Mouse (Mus musculus) midbrain, embryonic 15.5 days (tissue): Measurements from ENCODE around the gene Tuba1c. TPM values are rescaled to one million over a fixed set of nuclear protein-coding genes. Genes with fewer than 3 reads are reported as not detected.

Experiments used
- ATAC-seq: fragments of 200-750 bp; cut with Nextera tagmentation; replicated peaks from 2 replicates; pipeline ENCODE4 v1.8.0; 2017; ENCODE audit warnings: moderate TSS enrichment
- H3K27ac ChIP-seq: fragments of 300-500 bp; sonication (generic); 2 replicates; pipeline ENCODE4 v1.5.1; 2015; ENCODE audit warnings: mild to moderate bottlenecking, inconsistent platforms
- H3K27me3 ChIP-seq: fragments of 300-500 bp; sonication (generic); replicated peaks from 2 replicates; pipeline ENCODE4 v1.6.1; 2015; ENCODE audit warnings: inconsistent platforms
- H3K36me3 ChIP-seq: fragments of 300-500 bp; sonication (generic); replicated peaks from 2 replicates; pipeline ENCODE4 v1.6.1; 2015; ENCODE audit warnings: inconsistent platforms
- H3K4me1 ChIP-seq: fragments of 300-500 bp; sonication (generic); 2 replicates; pipeline ENCODE4 v1.6.1; 2015; ENCODE audit warnings: inconsistent platforms
- H3K4me2 ChIP-seq: fragments of 300-500 bp; sonication (generic); 2 replicates; pipeline ENCODE4 v1.6.1; 2015; ENCODE audit warnings: inconsistent platforms, mild to moderate bottlenecking, moderate library complexity
- H3K4me3 ChIP-seq: fragments of 300-500 bp; sonication (generic); 2 replicates; pipeline ENCODE4 v1.5.1; 2015; ENCODE audit warnings: mild to moderate bottlenecking, inconsistent platforms
- H3K9ac ChIP-seq: fragments of 300-500 bp; sonication (generic); 2 replicates; pipeline ENCODE4 v1.6.1; 2015; ENCODE audit warnings: mild to moderate bottlenecking, inconsistent platforms
- H3K9me3 ChIP-seq: fragments of 300-500 bp; sonication (generic); 2 replicates; pipeline ENCODE4 v1.6.1; 2016; ENCODE audit warnings: inconsistent platforms
- WGBS: fragments of 180-500 bp; shearing (Covaris S2); methylation state at CpG from one replicate; pipeline ENCODE4 v1.1.7; 2015; ENCODE audit warnings: mixed read lengths; 5-methylcytosine and 5-hydroxymethylcytosine counted together
- polyA plus RNA-seq: library from polyadenylated mRNA; unstranded; fragments of >200 nt; fragmentation: Nextera tagmentation; extraction: Ambion mirVana; gene quantifications from 2 replicates; pipeline ENCODE4 v1.2.1, GENCODE M21; 2015

Gene Tuba1c
- 16.4 and 20.5 TPM in 2 replicates for polyA plus RNA-seq

DNA sequence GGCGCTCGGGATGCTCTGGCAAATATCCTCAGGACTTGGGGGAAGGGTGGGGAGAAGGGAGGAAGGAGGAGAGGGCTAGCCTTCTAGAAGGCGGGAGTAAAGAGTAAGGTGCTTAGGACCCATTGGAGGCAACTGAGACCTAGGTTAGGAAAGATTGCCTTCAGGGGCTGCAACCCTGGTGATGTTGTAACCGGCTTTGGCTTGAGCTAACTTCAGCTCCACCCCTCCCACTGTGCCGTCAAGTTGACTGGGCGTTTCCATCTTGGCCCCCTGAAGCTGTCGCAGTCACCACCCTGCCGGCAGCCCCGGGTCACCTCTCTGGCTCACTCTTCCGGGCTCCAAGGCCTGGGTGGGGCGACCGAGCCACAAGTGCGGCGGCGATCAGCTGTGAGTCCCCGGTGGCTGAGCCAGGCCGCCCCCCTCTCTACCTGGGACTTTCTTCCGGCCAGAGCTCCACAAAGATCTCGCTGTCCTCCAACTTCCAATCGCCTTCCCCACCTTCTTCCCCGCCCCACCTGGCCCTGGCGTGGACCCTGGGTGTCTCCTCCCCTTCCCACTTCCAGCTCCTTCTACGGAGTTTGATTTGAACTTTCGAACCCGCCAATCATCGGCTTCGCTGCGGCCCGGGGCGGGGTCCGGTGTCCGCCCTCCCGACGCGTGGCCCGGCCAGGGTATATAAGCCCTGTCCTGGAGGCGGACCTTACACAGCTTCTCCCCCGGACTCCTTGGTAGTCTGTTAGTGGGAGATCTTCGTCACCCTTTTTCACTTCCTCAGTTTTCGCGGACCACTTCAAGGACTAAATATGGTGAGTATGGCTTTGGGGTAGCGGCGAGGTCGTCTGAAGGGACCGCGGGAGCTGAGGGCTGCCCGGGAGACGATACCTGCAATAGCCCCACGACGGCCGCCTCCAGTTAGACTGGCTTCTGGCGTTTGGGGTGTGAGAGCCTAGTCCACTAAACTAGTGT lies at the start of gene Tuba1c:
Gene Tuba1c (plus strand): TSS at position 273 of the 966 bp plus-strand sequence.
- H3K4me2 ChIP-seq = peak within 1 kb of the TSS; percentile 62
- H3K9me3 ChIP-seq = no peaks in the 10 kb centered on the region
- H3K9ac ChIP-seq = no peak within 1 kb of the TSS
- peak within 1 kb of the TSS; percentile 30 for H3K4me3 ChIP-seq
- peak; percentile 37; the same call in 1 of the 2 replicates for ATAC-seq
- no peak within 1 kb of the TSS for H3K27ac ChIP-seq
- H3K4me1 ChIP-seq = peaks cover 23% of the 10 kb centered on the region
- peaks cover 3% of the 10 kb centered on the region; the same call in 1 of the 2 replicates for H3K27me3 ChIP-seq
- WGBS = 1% methylated on average over 52 of the region's 52 CpGs
- H3K36me3 ChIP-seq = no peaks in the 10 kb centered on the region

- Histone ChIP-seq H3K27ac (peak overlapping the region; percentile 92), H3K36me3 (no peaks in the 10 kb centered on the region), H3K4me2 (no peak overlapping the region), H3K4me1 (peaks cover 55% of the 10 kb centered on the region), H3K4me3 (no peak overlapping the region), H3K9me3 (no peaks in the 10 kb centered on the region), H3K9ac (no peak overlapping the region), H3K27me3 (no peaks in the 10 kb centered on the region)
- 27% methylated on average over 7 of the region's 7 CpGs for WGBS
- ATAC-seq = no peak
These were observed 49.6 kb upstream of the Tuba1c start for GRCm38 (mm10) chr15:98980012-98980614.

GRCm38 (mm10) chr15:98982100-98982499 lies 47.6 kb upstream of the Tuba1c start:
- Histone ChIP-seq H3K4me3 (no peak overlapping the region), H3K9me3 (no peaks in the 10 kb centered on the region), H3K27me3 (no peaks in the 10 kb centered on the region), H3K4me2 (no peak overlapping the region), H3K36me3 (no peaks in the 10 kb centered on the region), H3K9ac (no peak overlapping the region), H3K4me1 (peaks cover 57% of the 10 kb centered on the region), H3K27ac (peak overlapping the region; percentile 96)
- no peak for ATAC-seq
- 49% methylated on average over 6 of the region's 6 CpGs for WGBS

GRCm38 (mm10) chr15:98983431-98984081 lies 46.1 kb upstream of the Tuba1c start:
- Histone ChIP-seq H3K27ac (peak overlapping the region; percentile 96), H3K4me3 (peak overlapping the region; percentile 49), H3K4me2 (peak overlapping the region; percentile 72), H3K9ac (peak overlapping the region; percentile 69), H3K36me3 (no peaks in the 10 kb centered on the region), H3K9me3 (no peaks in the 10 kb centered on the region), H3K27me3 (no peaks in the 10 kb centered on the region), H3K4me1 (peaks cover 57% of the 10 kb centered on the region)
- 3% methylated on average over 16 of the region's 16 CpGs for WGBS
- peak; percentile 58 for ATAC-seq

DNA sequence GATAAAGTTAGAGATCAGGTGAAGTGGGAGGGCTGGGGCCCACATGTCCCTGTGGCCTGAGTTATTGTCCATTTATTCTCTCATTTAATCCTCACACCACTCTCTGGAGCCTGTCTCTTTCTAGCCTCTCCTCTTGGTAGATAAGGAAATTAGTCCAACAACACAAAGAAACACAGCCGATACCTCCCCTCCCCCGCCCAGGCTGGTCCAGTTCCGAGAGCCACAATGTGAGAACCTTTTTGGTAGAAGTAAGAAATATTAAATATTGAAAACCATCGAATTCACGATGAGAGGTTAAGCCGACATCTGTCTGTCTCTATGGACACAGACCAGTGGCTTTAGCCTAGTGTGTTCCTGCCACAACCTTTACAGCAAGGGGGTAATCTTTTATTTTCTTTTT lies 45.0 kb upstream of the Tuba1c start:
- H3K27ac ChIP-seq = peak overlapping the region; percentile 96
- H3K36me3 ChIP-seq = no peaks in the 10 kb centered on the region
- H3K4me1 ChIP-seq = peaks cover 62% of the 10 kb centered on the region
- H3K9ac ChIP-seq = peak overlapping the region; percentile 69
- no peaks in the 10 kb centered on the region for H3K9me3 ChIP-seq
- WGBS = 4% methylated on average over 6 of the region's 6 CpGs
- no peak for ATAC-seq
- H3K4me3 ChIP-seq = peak overlapping the region; percentile 49
- H3K4me2 ChIP-seq = peak overlapping the region; percentile 72
- no peaks in the 10 kb centered on the region for H3K27me3 ChIP-seq

GRCm38 (mm10) chr15:98985240-98985981 lies 44.3 kb upstream of the Tuba1c start:
- no peaks in the 10 kb centered on the region for H3K27me3 ChIP-seq
- H3K27ac ChIP-seq = peak overlapping the region; percentile 96
- peak overlapping the region; percentile 49 for H3K4me3 ChIP-seq
- no peaks in the 10 kb centered on the region for H3K9me3 ChIP-seq
- 1% methylated on average over 29 of the region's 29 CpGs for WGBS
- H3K9ac ChIP-seq = peak overlapping the region; percentile 69
- H3K4me2 ChIP-seq = peak overlapping the region; percentile 72
- H3K36me3 ChIP-seq = no peaks in the 10 kb centered on the region
- peak; percentile 68 for ATAC-seq
- peaks cover 62% of the 10 kb centered on the region for H3K4me1 ChIP-seq

GRCm38 (mm10) chr15:98985982-98986715 lies 43.5 kb upstream of the Tuba1c start:
- H3K4me2 ChIP-seq = peak overlapping the region; percentile 72
- no peaks in the 10 kb centered on the region for H3K27me3 ChIP-seq
- WGBS = 5% methylated on average over 12 of the region's 12 CpGs
- H3K36me3 ChIP-seq = no peaks in the 10 kb centered on the region
- H3K9me3 ChIP-seq = no peaks in the 10 kb centered on the region
- H3K4me1 ChIP-seq = peaks cover 70% of the 10 kb centered on the region
- no peak for ATAC-seq
- peak overlapping the region; percentile 69 for H3K9ac ChIP-seq
- H3K27ac ChIP-seq = peak overlapping the region; percentile 96
- H3K4me3 ChIP-seq = peak overlapping the region; percentile 49

- Histone ChIP-seq H3K27ac (peak overlapping the region; percentile 96), H3K36me3 (no peaks in the 10 kb centered on the region), H3K4me2 (peak overlapping the region; percentile 72), H3K9ac (peak overlapping the region; percentile 69), H3K4me3 (peak overlapping the region; percentile 49), H3K9me3 (no peaks in the 10 kb centered on the region), H3K27me3 (no peaks in the 10 kb centered on the region), H3K4me1 (peaks cover 72% of the 10 kb centered on the region)
- 4% methylated on average over 7 of the region's 7 CpGs for WGBS
- ATAC-seq = no peak
These were observed 42.5 kb upstream of the Tuba1c start for GRCm38 (mm10) chr15:98987077-98987630.

GRCm38 (mm10) chr15:98987661-98988181 lies 42.0 kb upstream of the Tuba1c start:
- peaks cover 73% of the 10 kb centered on the region for H3K4me1 ChIP-seq
- no peaks in the 10 kb centered on the region for H3K36me3 ChIP-seq
- peak overlapping the region; percentile 96 for H3K27ac ChIP-seq
- peak overlapping the region; percentile 49 for H3K4me3 ChIP-seq
- H3K4me2 ChIP-seq = peak overlapping the region; percentile 72
- no peaks in the 10 kb centered on the region for H3K9me3 ChIP-seq
- H3K27me3 ChIP-seq = no peaks in the 10 kb centered on the region
- no peak for ATAC-seq
- WGBS = 11% methylated on average over 8 of the region's 8 CpGs
- H3K9ac ChIP-seq = peak overlapping the region; percentile 69

DNA sequence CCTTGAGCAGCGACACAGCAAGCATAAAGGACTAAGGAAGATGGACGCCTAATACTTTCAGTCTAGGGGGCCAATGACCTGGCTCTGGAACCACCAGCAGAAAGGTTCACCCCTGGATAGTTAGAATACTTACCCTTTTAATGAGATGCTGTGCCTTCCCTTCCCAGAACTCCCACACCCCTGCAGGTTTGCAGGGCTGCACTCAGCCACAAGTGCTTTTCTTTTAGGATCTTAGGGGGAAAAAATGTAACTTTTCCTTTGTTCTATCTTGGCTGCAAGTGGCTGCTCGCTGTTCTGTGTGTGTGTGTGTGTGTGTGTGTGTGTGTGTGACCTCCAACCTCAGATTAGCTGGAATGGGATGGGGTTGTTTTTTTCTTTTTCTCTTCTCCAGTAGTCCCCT lies 40.9 kb upstream of the Tuba1c start:
- H3K4me2 ChIP-seq = peak overlapping the region; percentile 72
- peaks cover 68% of the 10 kb centered on the region for H3K4me1 ChIP-seq
- no peaks in the 10 kb centered on the region for H3K9me3 ChIP-seq
- ATAC-seq = no peak
- 34% methylated on average over 3 of the region's 3 CpGs for WGBS
- H3K4me3 ChIP-seq = no peak overlapping the region
- peak overlapping the region; percentile 69; the same call in 1 of the 2 replicates for H3K9ac ChIP-seq
- no peaks in the 10 kb centered on the region for H3K27me3 ChIP-seq
- no peaks in the 10 kb centered on the region for H3K36me3 ChIP-seq
- peak overlapping the region; percentile 96 for H3K27ac ChIP-seq
